Mouse (Mus musculus): ENCODE results near the gene Ptprd.

Ptprd gene

GRCm38 (mm10) chr4:75953349-75954060 is 2258.3 kb downstream of the Ptprd start:
- no peak for DNase-seq (ENCODE audit: low spot score in 2 of 2)

- no peak for DNase-seq (ENCODE audit: low spot score in 2 of 2)
Observed at GRCm38 (mm10) chr4:75950582-75950981, 2261.2 kb downstream of the Ptprd start.

GRCm38 (mm10) chr4:75894871-75895270 is 2316.9 kb downstream of the Ptprd start:
- DNase-seq (ENCODE audit: low spot score in 2 of 2): no peak
